Mouse (Mus musculus) inflammation-experienced regulatory T-cells, adult 6 months (primary cell): Measurements from ENCODE around the gene Cxxc4. TPM values are rescaled to one million over a fixed set of nuclear protein-coding genes. Genes with fewer than 3 reads are reported as not detected.

Experiments
- ATAC-seq: one replicate; pipeline ENCODE4 v1.8.0; 2017
- polyA plus RNA-seq, 3 experiments: library from polyadenylated mRNA; unstranded; fragments of 100-300 nt; shearing (Covaris generic); gene quantifications; one replicate each; pipeline ENCODE4 v1.2.1; 2017

The Cxxc4 gene
- polyA plus RNA-seq, 3 experiments from 2014 or later, result not detected

GRCm38 (mm10) chr3:134254221-134254620, 17.9 kb downstream of the Cxxc4 start:
- ATAC-seq, result no peak

- no peak for ATAC-seq
Observed at GRCm38 (mm10) chr3:134258715-134259114, 22.4 kb downstream of the Cxxc4 start.

- no peak for ATAC-seq
Observed at GRCm38 (mm10) chr3:134259300-134259699, 23.0 kb downstream of the Cxxc4 start.

- ATAC-seq, result no peak
Observed at GRCm38 (mm10) chr3:134279655-134280054, 43.4 kb downstream of the Cxxc4 start.

- ATAC-seq, result no peak
Observed at GRCm38 (mm10) chr3:134281527-134282370, 45.5 kb downstream of the Cxxc4 start.

- ATAC-seq, result no peak
Observed at GRCm38 (mm10) chr3:134295217-134295616, 58.9 kb downstream of the Cxxc4 start.

GRCm38 (mm10) chr3:134302681-134303491, 66.6 kb downstream of the Cxxc4 start:
- ATAC-seq, result no peak

GRCm38 (mm10) chr3:134303492-134303808, 67.2 kb downstream of the Cxxc4 start:
- no peak for ATAC-seq

- ATAC-seq, result no peak
Observed at GRCm38 (mm10) chr3:134306507-134306906, 70.2 kb downstream of the Cxxc4 start.

- ATAC-seq, result no peak
Observed at GRCm38 (mm10) chr3:134307801-134308200, 71.5 kb downstream of the Cxxc4 start.
